Mouse (Mus musculus) midbrain, embryonic 16.5 days (tissue): ENCODE measurements at regions not wholly inside any gene's neighbourhood (a gene's known extent, or its start where the extent isn't known, plus 50 kb on each side); places are given as distances from the start of the nearest gene placed in this dataset. TPM values are rescaled to one million over a fixed set of nuclear protein-coding genes. Genes with fewer than 3 reads are reported as not detected.

ENCODE experiments used
- ATAC-seq: fragments of 200-750 bp; cut with Nextera tagmentation; 2 replicates; pipeline ENCODE4 v1.8.0; 2017; ENCODE audit warnings: moderate TSS enrichment
- H3K27ac ChIP-seq: fragments of 300-500 bp; sonication (generic); 2 replicates; pipeline ENCODE4 v1.5.1; 2014; ENCODE audit warnings: mild to moderate bottlenecking, low read length, mixed read lengths
- H3K27me3 ChIP-seq: fragments of 300-500 bp; sonication (generic); 2 replicates; pipeline ENCODE4 v1.6.1; 2014; ENCODE audit warnings: low read depth, low read length, mixed read lengths; ENCODE audit not compliant: control insufficient read depth, insufficient read depth
- H3K36me3 ChIP-seq: fragments of 300-500 bp; sonication (generic); 2 replicates; pipeline ENCODE4 v1.6.1; 2014; ENCODE audit warnings: mild to moderate bottlenecking, low read length, moderate library complexity, mixed read lengths; ENCODE audit not compliant: control insufficient read depth, insufficient read depth
- H3K4me1 ChIP-seq: fragments of 300-500 bp; sonication (generic); 2 replicates; pipeline ENCODE4 v1.6.1; 2014; ENCODE audit warnings: mild to moderate bottlenecking, low read length, mixed read lengths; ENCODE audit not compliant: control insufficient read depth, insufficient read depth
- H3K4me2 ChIP-seq: fragments of 300-500 bp; sonication (generic); 2 replicates; pipeline ENCODE4 v1.6.1; 2014; ENCODE audit warnings: mild to moderate bottlenecking, low read length, mixed read lengths
- H3K4me3 ChIP-seq: fragments of 300-500 bp; sonication (generic); 2 replicates; pipeline ENCODE4 v1.5.1; 2014; ENCODE audit warnings: low read depth, mild to moderate bottlenecking, low read length, moderate library complexity, mixed read lengths
- H3K9ac ChIP-seq: fragments of 300-500 bp; sonication (generic); 2 replicates; pipeline ENCODE4 v1.6.1; 2014; ENCODE audit warnings: low read depth, low read length, mixed read lengths
- H3K9me3 ChIP-seq: fragments of 300-500 bp; sonication (generic); replicated peaks from 2 replicates; pipeline ENCODE4 v1.6.1; 2014; ENCODE audit warnings: mild to moderate bottlenecking, low read length, mixed read lengths; ENCODE audit not compliant: control insufficient read depth, poor library complexity, severe bottlenecking
- WGBS: fragments of 180-500 bp; shearing (Covaris S2); extraction: QIAGEN DNeasy Blood & Tissue Kit; methylation state at CpG from one replicate; pipeline ENCODE4 v1.1.7; 2014; 5-methylcytosine and 5-hydroxymethylcytosine counted together
- microRNA-seq: library from miRNA; unstranded; fragments of <30 nt; microRNA quantifications from one replicate; pipeline ENCODE4, GENCODE M21; 2017

DNA sequence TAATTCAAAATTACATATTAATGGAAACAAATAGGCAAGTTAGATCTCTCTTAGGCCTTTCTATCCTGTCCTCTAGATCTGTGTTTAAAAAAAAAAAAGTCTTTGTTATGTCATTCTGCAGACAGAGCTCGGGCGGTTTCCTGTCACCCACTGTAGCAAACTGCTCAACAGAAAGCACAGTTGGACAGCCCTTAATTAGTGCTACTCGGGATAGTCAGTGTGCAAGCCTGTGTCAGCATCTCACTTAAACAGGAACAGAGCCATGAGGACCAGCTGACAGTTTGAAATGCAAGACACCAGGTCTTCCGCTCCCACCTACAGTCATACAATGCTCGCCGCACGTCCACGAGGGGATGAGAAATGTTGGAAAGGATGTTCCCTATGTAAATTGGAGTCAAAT lies 170.5 kb downstream of the Nr4a2 start:
- no peak overlapping the region for H3K9ac ChIP-seq
- WGBS = 75% methylated on average over 8 of the region's 8 CpGs
- no peak for ATAC-seq

DNA sequence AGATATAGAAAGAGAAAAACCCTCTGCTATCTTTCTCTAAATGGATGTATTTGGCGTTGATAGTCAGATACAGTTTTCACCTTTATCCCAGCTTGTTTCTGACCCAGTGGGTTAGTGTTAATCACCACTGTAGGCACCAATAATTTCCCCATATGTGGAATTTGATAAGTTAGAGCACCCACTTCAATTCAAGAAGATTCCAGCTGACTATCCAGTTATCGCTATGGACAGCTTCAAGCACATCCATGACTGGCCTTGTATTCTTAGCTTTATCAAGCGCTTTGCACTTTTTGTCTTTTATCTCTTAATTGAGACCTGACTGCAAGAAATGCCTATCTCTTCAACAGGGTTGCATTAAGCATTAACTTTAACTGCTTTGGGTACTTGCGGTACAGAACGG lies 211.3 kb downstream of the Nr4a2 start:
- no peak overlapping the region for H3K4me2 ChIP-seq
- no peak overlapping the region for H3K9ac ChIP-seq
- WGBS = 90% methylated on average over 5 of the region's 5 CpGs
- H3K4me1 ChIP-seq = no peaks in the 10 kb centered on the region
- no peak overlapping the region for H3K27ac ChIP-seq
- H3K4me3 ChIP-seq = no peak overlapping the region
- no peaks in the 10 kb centered on the region for H3K27me3 ChIP-seq
- H3K9me3 ChIP-seq = no peaks in the 10 kb centered on the region
- no peak for ATAC-seq
- no peaks in the 10 kb centered on the region for H3K36me3 ChIP-seq

More for the DNA sequence above, 170.5 kb downstream of the Nr4a2 start:
- Histone ChIP-seq H3K9me3 (no peaks in the 10 kb centered on the region), H3K27ac (no peak overlapping the region), H3K36me3 (no peaks in the 10 kb centered on the region), H3K4me1 (no peaks in the 10 kb centered on the region), H3K4me3 (no peak overlapping the region), H3K4me2 (no peak overlapping the region), H3K27me3 (no peaks in the 10 kb centered on the region)

DNA sequence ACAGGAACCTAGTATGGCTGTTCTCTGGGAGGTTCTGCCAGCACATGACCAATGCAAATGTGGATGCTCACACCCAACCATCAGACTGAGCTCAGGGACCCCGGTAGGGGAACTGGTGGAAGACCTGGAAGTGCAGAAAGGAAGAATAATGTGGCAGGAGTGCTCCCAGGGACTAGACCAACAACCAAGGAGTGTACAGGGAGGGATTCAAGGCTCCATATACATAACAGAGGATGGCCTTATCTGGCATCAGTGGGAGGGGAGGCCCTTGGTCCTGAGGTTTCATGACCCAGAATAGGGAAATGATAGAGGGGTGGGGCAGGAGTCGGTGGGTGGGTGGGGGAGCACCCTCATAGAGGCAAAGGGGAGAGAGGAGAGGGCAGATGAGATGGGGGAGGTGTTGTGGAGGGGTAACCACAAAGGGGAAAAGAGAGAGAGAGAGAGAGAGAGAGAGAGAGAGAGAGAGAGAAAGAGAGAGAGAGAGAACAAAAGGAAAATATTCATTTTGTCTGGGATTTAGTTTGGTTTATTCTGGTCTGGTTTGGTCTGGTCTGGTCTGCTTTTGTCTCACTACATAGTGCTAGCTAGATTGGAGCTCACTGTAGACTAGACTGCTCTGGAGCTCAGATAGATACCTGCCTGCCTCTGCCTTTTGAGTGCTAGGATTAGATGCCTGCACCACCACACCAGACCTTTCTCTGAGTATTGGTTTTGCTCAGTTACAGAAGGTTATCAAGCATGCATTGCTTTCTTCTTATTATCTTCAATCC lies 214.5 kb downstream of the Nr4a2 start:
- Histone ChIP-seq H3K4me1 (no peaks in the 10 kb centered on the region), H3K4me3 (no peak overlapping the region), H3K36me3 (no peaks in the 10 kb centered on the region), H3K27me3 (no peaks in the 10 kb centered on the region), H3K4me2 (no peak overlapping the region), H3K27ac (no peak overlapping the region), H3K9ac (no peak overlapping the region), H3K9me3 (no peaks in the 10 kb centered on the region)
- 84% methylated on average over 2 of the region's 2 CpGs for WGBS
- no peak for ATAC-seq

DNA sequence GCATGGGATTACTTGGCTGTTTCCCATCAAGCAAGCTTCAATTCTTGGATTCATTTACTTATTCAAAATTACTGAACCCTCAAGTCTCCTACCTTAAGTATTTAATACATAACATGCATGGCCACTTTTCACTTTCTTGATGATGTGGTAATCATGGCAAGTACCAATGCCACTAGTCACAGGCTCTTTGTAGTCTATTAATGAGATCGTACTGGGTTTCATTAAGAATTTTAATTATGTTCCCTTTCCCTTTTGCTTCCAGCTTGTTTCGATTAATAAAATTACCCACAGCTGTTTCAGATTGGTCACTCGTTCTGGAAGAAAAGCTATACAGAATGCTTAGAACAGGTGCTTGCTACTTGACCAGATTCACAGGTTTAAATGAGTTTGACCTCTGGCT lies 238.6 kb downstream of the Nr4a2 start:
- 69% methylated on average over 3 of the region's 3 CpGs for WGBS

DNA sequence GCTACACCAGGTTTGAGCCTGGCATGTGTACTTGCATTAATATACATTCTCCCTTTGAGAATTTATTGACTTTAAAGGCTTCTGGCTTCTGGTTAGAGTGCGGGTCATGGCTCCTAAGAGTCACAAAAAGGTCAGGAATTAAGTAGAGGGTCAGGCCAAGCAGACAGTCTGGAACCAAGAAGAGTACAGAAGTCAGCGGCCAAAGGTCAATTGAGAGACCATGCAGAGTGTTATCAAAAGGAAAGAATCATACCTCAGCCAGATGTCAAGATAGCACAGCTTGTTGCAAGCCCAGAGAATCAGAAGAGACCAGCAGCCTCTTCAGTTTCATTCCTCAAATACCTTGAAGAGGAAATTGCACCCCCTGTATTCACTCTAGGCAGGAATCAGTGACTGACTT lies 263.0 kb downstream of the Nr4a2 start:
- Histone ChIP-seq H3K9me3 (no peaks in the 10 kb centered on the region), H3K4me1 (no peaks in the 10 kb centered on the region), H3K27ac (no peak overlapping the region), H3K27me3 (no peaks in the 10 kb centered on the region), H3K4me3 (no peak overlapping the region), H3K9ac (no peak overlapping the region), H3K36me3 (no peaks in the 10 kb centered on the region), H3K4me2 (no peak overlapping the region)
- WGBS = 55% methylated on average over 2 of the region's 2 CpGs
- ATAC-seq = no peak

More for the DNA sequence above, 238.6 kb downstream of the Nr4a2 start:
- Histone ChIP-seq H3K9me3 (no peaks in the 10 kb centered on the region), H3K36me3 (no peaks in the 10 kb centered on the region), H3K4me1 (no peaks in the 10 kb centered on the region), H3K27ac (no peak overlapping the region), H3K4me3 (no peak overlapping the region), H3K9ac (no peak overlapping the region), H3K27me3 (no peaks in the 10 kb centered on the region), H3K4me2 (no peak overlapping the region)
- ATAC-seq = no peak

DNA sequence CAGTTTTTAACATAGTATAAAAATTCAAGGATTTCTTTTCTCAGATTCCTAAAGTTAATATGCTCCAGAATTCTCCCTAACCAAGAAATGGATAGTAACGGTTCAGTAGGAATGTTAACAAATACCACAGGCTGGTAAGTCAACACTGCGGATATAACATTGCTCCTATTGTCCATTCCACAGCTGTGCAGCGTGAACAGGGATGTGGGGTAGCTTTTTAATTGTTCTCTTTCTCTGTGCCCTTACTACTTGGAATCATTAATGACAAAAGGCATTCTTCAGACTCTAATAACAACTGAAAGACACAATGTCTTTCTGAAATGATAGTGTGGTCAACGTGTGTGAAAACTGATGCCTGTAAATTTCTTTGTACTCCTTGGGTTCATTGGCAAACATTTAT lies 303.3 kb downstream of the Nr4a2 start:
- H3K36me3 ChIP-seq = no peaks in the 10 kb centered on the region
- H3K27ac ChIP-seq = no peak overlapping the region
- WGBS = 34% methylated on average over 4 of the region's 4 CpGs
- H3K27me3 ChIP-seq = no peaks in the 10 kb centered on the region
- H3K9ac ChIP-seq = no peak overlapping the region
- no peak for ATAC-seq
- H3K4me2 ChIP-seq = no peak overlapping the region
- H3K4me3 ChIP-seq = no peak overlapping the region
- no peaks in the 10 kb centered on the region for H3K4me1 ChIP-seq
- no peaks in the 10 kb centered on the region for H3K9me3 ChIP-seq

DNA sequence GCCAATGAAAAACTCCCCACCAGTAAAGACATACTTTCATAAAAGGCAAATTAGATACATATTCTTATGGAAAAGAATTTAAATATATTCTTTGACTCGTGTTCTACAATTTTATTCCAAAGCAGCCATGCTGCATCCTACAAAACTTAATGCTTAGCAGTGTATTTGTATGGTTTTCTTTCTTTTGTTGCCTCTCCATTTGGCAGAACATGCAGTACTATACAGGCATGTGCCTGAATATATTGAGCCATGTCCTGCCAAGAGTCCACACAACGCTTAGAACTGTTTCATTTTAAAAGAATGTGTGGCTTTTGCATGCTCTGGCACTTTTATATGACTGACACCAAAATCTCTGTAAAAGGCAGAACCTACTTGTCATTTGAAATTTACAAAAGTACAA lies 339.0 kb downstream of the Nr4a2 start:
- H3K9me3 ChIP-seq = no peaks in the 10 kb centered on the region; the same call in 1 of the 2 replicates
- no peak overlapping the region for H3K9ac ChIP-seq
- no peaks in the 10 kb centered on the region for H3K4me1 ChIP-seq
- H3K27ac ChIP-seq = no peak overlapping the region
- 89% methylated on average over 2 of the region's 2 CpGs for WGBS
- no peak overlapping the region for H3K4me2 ChIP-seq
- no peaks in the 10 kb centered on the region for H3K36me3 ChIP-seq
- no peaks in the 10 kb centered on the region for H3K27me3 ChIP-seq
- no peak for ATAC-seq
- no peak overlapping the region for H3K4me3 ChIP-seq

Small RNA genes lying in the stretch of these regions (microRNA-seq; reads per million reads assigned to microRNA genes)
- gene Mir195b = not detected
